Mouse (Mus musculus) left cerebral cortex, adult 8-10 months (tissue): ENCODE results near the gene Mfrp. TPM values are rescaled to one million over a fixed set of nuclear protein-coding genes. Genes with fewer than 3 reads are reported as not detected.

ENCODE experiments used
- DNase-seq, 2 experiments: peaks; one replicate each; pipeline ENCODE4 v3.0.0; 2022; ENCODE audit warnings: low spot score in 2 of 2
- total RNA-seq, 4 experiments: library from RNA; stranded (reverse); gene quantifications; 2 replicates each; pipeline ENCODE4 v1.2.4; 2022

Gene Mfrp
- total RNA-seq, 4 experiments from 2014 or later, result 0.30 to 3.6 (median 0.95) TPM

GRCm38 (mm10) chr9:44129633-44130032 is 28.1 kb downstream of the Mfrp start:
- DNase-seq, result no peak

DNA sequence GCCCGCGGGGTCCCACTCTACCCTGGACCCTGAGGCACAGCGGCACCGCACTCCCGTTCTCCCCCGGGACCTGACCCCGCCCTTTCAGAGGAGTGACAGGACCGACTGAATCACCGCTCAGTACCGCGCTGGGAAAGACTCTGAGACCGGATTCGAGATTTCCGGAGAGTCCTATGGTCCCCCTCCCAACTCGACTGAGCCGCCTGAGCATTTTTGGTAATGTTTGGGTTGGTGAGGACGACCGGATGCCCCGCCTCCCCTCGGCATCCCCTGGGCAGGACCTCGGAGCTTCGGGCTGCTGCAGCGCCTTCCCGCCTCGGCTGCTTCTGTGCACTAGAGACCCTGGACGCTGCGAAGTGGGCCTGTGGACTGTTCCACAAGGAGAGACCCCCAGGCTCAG is 28.5 kb downstream of the Mfrp start:
- no peak for DNase-seq

- no peak for DNase-seq
Observed at GRCm38 (mm10) chr9:44130581-44131275, 29.2 kb downstream of the Mfrp start.

GRCm38 (mm10) chr9:44131276-44131590 is 29.7 kb downstream of the Mfrp start:
- DNase-seq, result no peak

DNA sequence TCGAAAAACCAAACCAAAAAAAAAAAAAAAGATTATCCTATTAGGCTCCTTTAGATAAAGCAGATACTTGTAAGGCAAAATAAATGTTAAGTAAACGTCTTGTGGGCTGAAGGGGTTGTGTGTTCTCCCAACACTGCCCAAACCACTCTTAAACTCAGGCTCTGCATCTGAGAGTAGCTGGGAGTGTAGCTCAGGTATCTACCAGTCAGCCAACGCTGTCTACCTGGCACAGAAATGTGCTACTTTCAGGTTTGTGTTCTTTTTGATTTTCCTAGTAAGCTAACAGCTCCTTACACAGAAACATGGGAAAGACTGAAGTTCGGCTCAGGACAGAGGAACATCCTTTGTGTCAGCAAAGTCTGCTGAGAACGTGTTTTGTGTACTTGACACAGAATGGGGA is 30.7 kb downstream of the Mfrp start:
- DNase-seq, result no peak

DNA sequence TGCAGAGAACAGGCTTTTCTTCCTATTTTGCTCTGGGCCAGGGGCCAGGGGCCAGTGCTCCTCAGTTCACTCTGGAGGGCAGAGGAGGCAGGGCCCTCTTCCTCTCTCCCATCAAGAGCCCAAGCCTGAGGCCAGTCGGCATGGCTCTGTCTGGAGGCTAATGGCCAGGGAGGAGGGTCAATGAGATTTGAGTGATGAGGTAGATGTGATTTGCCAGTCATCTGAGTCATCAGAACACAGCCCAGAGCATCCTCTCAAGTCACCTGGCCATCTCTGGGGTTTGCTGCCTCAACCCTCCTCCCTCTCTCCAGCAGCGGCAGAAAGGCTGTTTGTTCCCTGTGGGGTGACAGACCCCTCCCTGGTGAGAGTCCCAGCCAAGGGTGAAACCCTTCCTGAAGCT is 31.8 kb downstream of the Mfrp start:
- DNase-seq, result no peak

GRCm38 (mm10) chr9:44134101-44134850 is 32.7 kb downstream of the Mfrp start, which contains the start of gene Mcam:
Mcam (plus strand) TSS chr9:44134469.
- no peak for DNase-seq

- no peak for DNase-seq
Observed at GRCm38 (mm10) chr9:44134851-44135730, 33.6 kb downstream of the Mfrp start.

DNA sequence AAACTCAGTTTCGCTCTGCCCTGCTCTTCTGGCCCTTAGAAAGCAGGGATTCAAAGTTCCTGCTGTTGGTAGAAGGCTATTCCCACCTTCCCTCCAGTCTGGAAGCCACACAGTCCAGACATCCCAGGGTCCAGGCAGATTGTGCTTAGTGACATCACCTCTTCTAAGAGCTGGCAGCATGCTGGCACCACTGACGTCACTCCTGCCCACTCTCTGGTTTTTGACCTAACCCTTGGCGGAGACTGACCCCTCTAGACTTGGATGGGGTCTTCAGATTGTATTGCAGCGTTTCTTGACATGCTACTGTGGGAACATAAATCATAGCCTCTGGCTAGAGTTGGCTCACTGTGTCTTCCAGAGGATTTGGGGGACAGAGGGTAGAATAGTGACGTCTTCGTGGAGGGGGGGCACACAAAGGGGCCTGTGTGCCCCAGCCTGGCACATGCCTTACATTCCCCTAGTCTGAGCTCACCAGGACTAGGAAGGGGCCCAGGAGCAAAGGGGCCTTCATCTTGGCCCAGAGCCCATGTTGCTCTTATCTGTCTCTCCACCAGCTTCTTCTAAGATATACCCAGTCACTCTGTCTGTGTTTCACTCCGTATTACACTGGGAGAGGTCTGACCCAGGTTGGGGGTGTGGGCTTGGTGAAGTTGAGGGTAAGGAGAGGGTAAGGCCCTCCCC is 34.3 kb downstream of the Mfrp start:
- DNase-seq, result no peak

DNA sequence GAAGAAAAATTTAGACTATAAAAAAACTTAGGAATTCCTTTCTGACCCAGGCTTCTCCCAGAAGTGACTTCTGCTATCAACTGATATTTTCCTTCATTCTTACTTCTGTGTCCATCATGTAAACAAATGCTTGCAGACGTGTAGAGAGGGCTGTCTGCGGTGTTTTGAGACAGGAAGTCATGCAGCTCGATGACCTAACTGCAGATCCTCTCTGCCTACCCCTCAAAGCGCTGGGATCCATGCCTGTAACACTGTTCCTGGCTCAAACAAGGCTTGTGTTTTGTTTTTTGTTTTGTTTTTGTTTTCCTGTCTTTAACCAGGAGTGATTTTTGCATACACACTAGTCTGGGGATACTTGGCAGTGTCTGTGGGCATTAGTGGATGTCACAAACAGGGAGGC is 36.3 kb downstream of the Mfrp start:
- DNase-seq, result no peak

GRCm38 (mm10) chr9:44141951-44142350 is 40.4 kb downstream of the Mfrp start:
- DNase-seq, result no peak

DNA sequence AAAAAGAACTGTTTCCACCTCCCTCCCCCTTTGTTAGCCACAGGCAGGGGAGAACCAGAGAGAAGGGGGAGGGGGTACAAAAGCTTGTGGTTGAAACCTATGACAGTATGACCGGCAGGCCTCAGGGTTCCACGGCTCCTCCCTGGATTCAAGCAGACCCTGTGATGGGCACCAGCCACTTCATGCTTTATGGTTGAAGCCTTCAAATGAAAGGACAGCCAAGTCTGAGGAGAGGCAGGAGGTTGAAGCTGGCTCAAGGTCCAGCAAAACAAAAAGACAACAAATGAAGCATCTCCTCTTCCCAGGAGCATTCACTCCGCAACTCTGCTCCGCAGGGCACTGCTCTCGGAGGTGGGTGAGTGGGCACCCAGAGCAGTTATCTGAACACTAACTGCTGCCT is 41.9 kb downstream of the Mfrp start:
- no peak for DNase-seq

DNA sequence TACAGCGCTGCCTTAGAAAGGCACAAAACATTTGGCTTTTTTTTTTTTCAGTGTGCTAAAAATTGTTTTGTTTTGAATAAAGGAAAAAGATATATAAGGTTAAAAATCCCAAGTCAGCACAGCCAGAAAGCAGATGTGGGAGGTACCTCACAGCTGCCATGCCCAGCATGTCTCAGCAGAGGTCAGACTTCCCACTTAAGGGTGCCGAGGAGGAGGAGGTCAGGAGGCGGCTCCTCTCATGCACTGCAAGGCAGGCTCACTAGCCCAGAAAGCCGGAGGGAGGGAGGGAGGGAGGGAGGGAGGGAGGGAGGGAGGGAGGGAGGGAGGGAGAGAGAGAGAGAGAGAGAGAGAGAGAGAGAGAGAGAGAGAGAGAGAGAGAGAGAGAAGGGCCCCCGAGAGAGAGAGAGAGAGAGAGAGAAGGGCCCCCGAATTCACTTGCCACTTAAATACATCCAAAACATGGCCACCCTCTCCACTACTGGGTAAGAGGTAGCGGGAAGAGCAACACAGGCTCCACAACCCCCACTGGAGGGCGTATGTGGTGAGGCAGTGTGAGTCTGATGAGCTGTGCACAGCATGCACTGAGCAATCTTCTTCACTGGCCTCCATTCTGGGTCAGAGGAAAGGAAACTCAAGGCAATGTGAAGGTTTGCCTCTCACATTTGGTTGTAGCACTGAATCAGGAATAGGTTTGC is 42.6 kb downstream of the Mfrp start:
- no peak for DNase-seq

DNA sequence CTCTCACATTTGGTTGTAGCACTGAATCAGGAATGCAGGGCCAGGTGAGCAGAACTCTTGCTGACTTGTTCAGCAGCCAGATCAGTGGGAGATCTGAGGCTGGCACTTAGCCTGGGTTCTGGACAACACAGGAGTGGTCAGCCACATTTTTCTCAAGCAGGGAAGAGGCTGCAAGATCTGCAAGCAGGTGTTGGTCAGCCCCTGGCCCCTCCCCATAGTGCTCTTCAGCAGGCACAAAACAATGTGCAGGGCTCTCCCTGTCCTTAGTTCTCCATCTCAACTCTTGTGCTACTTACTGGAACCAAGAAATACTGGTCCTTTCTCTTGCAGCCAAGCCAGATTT is 43.2 kb downstream of the Mfrp start:
- DNase-seq, result no peak

DNA sequence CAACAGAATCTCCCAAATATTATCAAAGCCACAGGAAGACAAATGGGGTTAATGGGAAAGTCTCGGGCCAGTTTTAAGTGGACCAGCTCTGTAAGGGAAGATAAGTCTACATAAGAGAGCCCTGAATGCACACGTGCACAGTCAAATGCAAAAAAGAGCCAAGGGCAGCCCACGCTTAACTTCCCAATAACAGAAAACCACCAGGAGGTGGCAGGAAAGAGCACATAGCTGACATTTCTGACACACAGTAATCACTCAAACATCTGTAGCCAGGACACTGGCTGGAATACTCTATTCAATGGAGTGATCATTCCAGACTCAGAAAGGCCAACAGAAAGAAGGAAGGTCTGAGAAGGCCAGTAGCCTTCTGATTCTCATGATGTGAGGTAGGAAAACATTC is 45.8 kb downstream of the Mfrp start:
- no peak for DNase-seq

Other genes starting within 250 kb of the Mfrp start
- 1,000 to 10,000 TPM in 2 of 4 experiments, 100 to 1,000 TPM in 2; 845 to 4,044 (median 2,168) TPM for gene Thy1, start 58.3 kb upstream of the Mfrp start, total RNA-seq
- gene Usp2, start 34.7 kb upstream of the Mfrp start, total RNA-seq, result 100 to 1,000 TPM; 118 to 172 (median 123) TPM
- gene C1qtnf5, start 5.5 kb downstream of the Mfrp start, total RNA-seq, result 10 to 100 TPM; 24.1 to 32.7 (median 26.3) TPM
- under 1 TPM in 2 of 4 experiments, not detected in 2; 0.67 to 0.78 TPM for gene Gm49380, start 11.8 kb downstream of the Mfrp start, total RNA-seq
- gene Rnf26, start 11.8 kb downstream of the Mfrp start, total RNA-seq, result 10 to 100 TPM; 26.9 to 33.4 (median 30.6) TPM
- gene Mcam, start 32.7 kb downstream of the Mfrp start, total RNA-seq, result 10 to 100 TPM; 12.0 to 15.2 (median 13.9) TPM
- 10 to 100 TPM; 48.8 to 55.0 (median 52.5) TPM for gene Cbl, start 132.3 kb downstream of the Mfrp start, total RNA-seq
- gene Ccdc153, start 138.9 kb downstream of the Mfrp start, total RNA-seq, result 1 to 10 TPM; 1.6 to 3.9 (median 3.4) TPM
- gene Pdzd3, start 149.7 kb downstream of the Mfrp start, total RNA-seq, result under 1 TPM; 0.38 to 0.76 (median 0.67) TPM
- 10 to 100 TPM; 10.6 to 13.8 (median 11.8) TPM for gene Nlrx1, start 166.9 kb downstream of the Mfrp start, total RNA-seq
- gene Abcg4, start 186.9 kb downstream of the Mfrp start, total RNA-seq, result 10 to 100 TPM; 57.0 to 65.5 (median 58.8) TPM
- gene Hinfp, start 203.9 kb downstream of the Mfrp start, total RNA-seq, result 10 to 100 TPM; 30.2 to 34.9 (median 33.3) TPM
- gene C2cd2l, start 218.6 kb downstream of the Mfrp start, total RNA-seq, result 100 to 1,000 TPM; 201 to 282 (median 245) TPM
- gene Dpagt1, start 224.3 kb downstream of the Mfrp start, total RNA-seq, result 10 to 100 TPM; 15.2 to 16.9 (median 16.5) TPM
- 10 to 100 TPM; 45.6 to 48.7 (median 47.8) TPM for gene H2afx, start 233.0 kb downstream of the Mfrp start, total RNA-seq
- 10 to 100 TPM; 19.4 to 21.5 (median 20.4) TPM for gene Hmbs, start 242.5 kb downstream of the Mfrp start, total RNA-seq